Mouse (Mus musculus): ENCODE data around the gene Thap8.
"Not testable (repeated sequence)": the region's sequence is repeated elsewhere in the genome, so short reads cannot be mapped to it uniquely, and the experiment has no call there.

DNA sequence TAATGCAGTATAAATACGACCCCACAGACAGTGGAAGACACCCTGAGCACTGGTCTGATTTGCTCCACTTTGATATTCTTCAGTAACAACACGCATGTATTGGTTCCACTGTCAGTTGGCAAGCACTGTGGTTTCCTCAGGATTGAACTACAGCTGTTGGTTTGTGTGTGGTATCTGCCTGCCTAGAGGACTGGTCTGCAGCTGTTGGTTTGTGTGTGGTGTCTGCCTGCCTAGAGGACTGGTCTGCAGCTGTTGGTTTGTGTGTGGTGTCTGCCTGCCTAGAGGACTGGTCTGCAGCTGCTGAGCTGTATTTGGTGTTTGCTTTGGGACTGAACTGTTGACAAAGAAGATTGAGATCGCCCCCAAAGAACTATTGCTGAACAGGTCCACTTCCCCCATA, 42.5 kb upstream of the Thap8 start:
- not testable (repeated sequence) for TF ChIP-seq CTCF (IDR thresholded peaks at IDR 0.05; ENCODE audit: borderline replicate concordance, insufficient read depth, low read length); POLR2A (IDR thresholded peaks at IDR 0.05; ENCODE audit: low read depth, low read length)
